Comparison of ENCODE assay signal across 7 mouse cellular contexts in the genomic region with DNA sequence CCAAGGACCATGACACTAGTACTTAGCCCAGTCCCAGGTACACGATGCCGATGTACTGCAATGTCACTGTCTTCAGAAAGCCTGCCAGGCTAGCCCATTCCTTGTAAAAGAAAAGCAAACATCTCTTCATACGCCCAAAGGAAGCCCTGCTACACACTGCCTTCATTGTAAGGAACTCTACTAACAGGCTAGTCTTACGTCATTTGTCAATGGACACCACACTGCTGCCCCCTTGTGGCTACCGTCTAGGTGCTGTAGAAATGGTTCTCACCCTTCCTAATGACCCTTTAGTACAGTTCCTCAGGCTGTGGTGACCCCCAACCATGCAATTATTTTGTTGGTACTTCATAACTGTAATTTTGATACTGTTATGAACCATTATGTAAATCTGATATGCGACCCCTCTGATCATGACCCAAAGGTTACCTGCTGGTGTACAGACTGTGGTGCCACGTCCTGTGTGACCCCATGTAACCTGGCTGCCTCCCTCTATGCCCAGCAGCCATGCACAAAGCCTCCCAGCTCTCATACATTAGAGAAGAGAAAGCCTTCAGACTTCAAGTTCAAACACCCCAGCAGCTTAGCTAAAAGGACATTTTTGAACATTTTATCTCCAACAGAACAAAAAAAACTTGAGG. TPM values are rescaled to one million over a fixed set of nuclear protein-coding genes. Genes with fewer than 3 reads are reported as not detected.
DNase-seq lines count a peak whose midpoint lies in the region; ATAC-seq lines count a peak whose summit lies in the region.

No protein-coding gene starts in this region.

- H3K4me2 ChIP-seq in forebrain, embryonic 11.5 days (ENCODE audit: low read depth, low read length, severe bottlenecking): no peak overlapping the region
- H3K4me2 ChIP-seq in hindbrain, embryonic 13.5 days: no peak overlapping the region

- no peak overlapping the region for H3K4me3 ChIP-seq in forebrain, embryonic 11.5 days (ENCODE audit: low read depth, low read length)
- H3K4me3 ChIP-seq in hindbrain, embryonic 13.5 days: no peak overlapping the region

- peaks cover 33% of the 10 kb centered on the region for H3K36me3 ChIP-seq in forebrain, embryonic 11.5 days (ENCODE audit: control insufficient read depth, insufficient read depth, low read length)
- peaks cover 95% of the 10 kb centered on the region for H3K36me3 ChIP-seq in hindbrain, embryonic 13.5 days

- WGBS in forebrain, embryonic 11.5 days: 60% methylated on average over 7 of the region's 7 CpGs
- WGBS in hindbrain, embryonic 13.5 days: 59% methylated on average over 7 of the region's 7 CpGs

- peak; percentile 79 for DNase-seq in MN1 (ENCODE audit: low spot score)
- DNase-seq in c-Kit-negative CD71-positive TER-119-positive erythroid progenitor cells, embryonic 14.5 days (ENCODE audit: low read depth, low spot score): peak; percentile 69
- DNase-seq in forebrain, embryonic 11.5 days (ENCODE audit: low spot score): peak; percentile 86
- peak; percentile 71 to 76 for DNase-seq in layer of hippocampus, postnatal 14 days (ENCODE audit: low spot score in 2 of 2)
- peak; percentile 91 for DNase-seq in lung, postnatal 36 days
- DNase-seq in right cerebral cortex, postnatal 14 days: peak; percentile 88

- H3K4me1 ChIP-seq in forebrain, embryonic 11.5 days (replicated peaks; ENCODE audit: control insufficient read depth, insufficient read depth, low read length): no peaks in the 10 kb centered on the region
- no peaks in the 10 kb centered on the region for H3K4me1 ChIP-seq in hindbrain, embryonic 13.5 days (replicated peaks)

- H3K27ac ChIP-seq in forebrain, embryonic 11.5 days (ENCODE audit: low read depth, low read length): no peak overlapping the region
- H3K27ac ChIP-seq in hindbrain, embryonic 13.5 days: no peak overlapping the region

- no peak overlapping the region for H3K9ac ChIP-seq in forebrain, embryonic 11.5 days (ENCODE audit: low read length)
- H3K9ac ChIP-seq in hindbrain, embryonic 13.5 days: no peak overlapping the region

- H3K27me3 ChIP-seq in forebrain, embryonic 11.5 days (ENCODE audit: control insufficient read depth, insufficient read depth, low read length): no peaks in the 10 kb centered on the region
- H3K27me3 ChIP-seq in hindbrain, embryonic 13.5 days: no peaks in the 10 kb centered on the region

- ATAC-seq in forebrain, embryonic 11.5 days (replicated peaks; ENCODE audit: low FRiP score): peak; percentile 67
- 0 out of 2 replicates have a peak, but pooled peaks have one; percentile 52 for ATAC-seq in hindbrain, embryonic 13.5 days (ENCODE audit: low FRiP score)

- no peaks in the 10 kb centered on the region for H3K9me3 ChIP-seq in forebrain, embryonic 11.5 days (ENCODE audit: control insufficient read depth, low read length)
- H3K9me3 ChIP-seq in hindbrain, embryonic 13.5 days: no peaks in the 10 kb centered on the region

RNA-seq across cellular contexts. Expression of a gene that starts 14.3 kb away (rescaled TPM):
- polyA plus RNA-seq in forebrain, embryonic 11.5 days (2014; fragmentation: Nextera tagmentation; extraction: Ambion mirVana): 0.91 and 2.0 TPM in 2 replicates
- polyA plus RNA-seq in hindbrain, embryonic 13.5 days (2015; fragmentation: Nextera tagmentation; extraction: Ambion mirVana): 0.22 and 0.45 TPM in 2 replicates
- total RNA-seq in layer of hippocampus, postnatal 14 days (2021): under 1 TPM in 1 of 2 experiments, not detected in 1; 0.12 TPM

RNA-seq across cellular contexts. Expression of a gene that starts 18.0 kb away (rescaled TPM):
- 161 and 166 TPM in 2 replicates for polyA plus RNA-seq in forebrain, embryonic 11.5 days (2014; fragmentation: Nextera tagmentation; extraction: Ambion mirVana)
- 144 and 147 TPM in 2 replicates for polyA plus RNA-seq in hindbrain, embryonic 13.5 days (2015; fragmentation: Nextera tagmentation; extraction: Ambion mirVana)
- total RNA-seq in layer of hippocampus, postnatal 14 days (2021): 10 to 100 TPM; 63.6 to 63.7 TPM

RNA-seq across cellular contexts. Expression of a gene that starts 29.8 kb away (rescaled TPM):
- polyA plus RNA-seq in forebrain, embryonic 11.5 days (2014; fragmentation: Nextera tagmentation; extraction: Ambion mirVana): not detected in 2 replicates
- 0.16 and 0.21 TPM in 2 replicates for polyA plus RNA-seq in hindbrain, embryonic 13.5 days (2015; fragmentation: Nextera tagmentation; extraction: Ambion mirVana)
- under 1 TPM; 0.09 to 0.12 TPM for total RNA-seq in layer of hippocampus, postnatal 14 days (2021)

RNA-seq across cellular contexts. Expression of a gene that starts 33.3 kb away (rescaled TPM):
- polyA plus RNA-seq in forebrain, embryonic 11.5 days (2014; fragmentation: Nextera tagmentation; extraction: Ambion mirVana): 258 and 260 TPM in 2 replicates
- polyA plus RNA-seq in hindbrain, embryonic 13.5 days (2015; fragmentation: Nextera tagmentation; extraction: Ambion mirVana): 207 and 235 TPM in 2 replicates
- total RNA-seq in layer of hippocampus, postnatal 14 days (2021): 10 to 100 TPM; 20.6 to 21.9 TPM

RNA-seq across cellular contexts. Expression of a gene that starts 58.7 kb away (rescaled TPM):
- 0.04 and 0.08 TPM in 2 replicates for polyA plus RNA-seq in forebrain, embryonic 11.5 days (2014; fragmentation: Nextera tagmentation; extraction: Ambion mirVana)
- polyA plus RNA-seq in hindbrain, embryonic 13.5 days (2015; fragmentation: Nextera tagmentation; extraction: Ambion mirVana): 0.08 and 0.26 TPM in 2 replicates
- total RNA-seq in layer of hippocampus, postnatal 14 days (2021): under 1 TPM; 0.05 to 0.10 TPM
